Mouse (Mus musculus) neural tube, embryonic 14.5 days (tissue): Measurements from ENCODE around the gene Fbxo27. TPM values are rescaled to one million over a fixed set of nuclear protein-coding genes. Genes with fewer than 3 reads are reported as not detected.
A peak's percentile ranks its signal among the peaks of the same experiment; 100 is the strongest.

Experiments used
- ATAC-seq: fragments of 200-750 bp; cut with Nextera tagmentation; 2 replicates; pipeline ENCODE4 v1.8.0; 2017; ENCODE audit warnings: low read depth, mild to moderate bottlenecking, moderate TSS enrichment, moderate library complexity
- H3K27ac ChIP-seq: fragments of 300-500 bp; sonication (generic); 2 replicates; pipeline ENCODE4 v1.5.1; 2014; ENCODE audit warnings: low read depth, mild to moderate bottlenecking, control low read depth, low read length, moderate library complexity, mixed read lengths
- H3K27me3 ChIP-seq: fragments of 300-500 bp; sonication (generic); 2 replicates; pipeline ENCODE4 v1.6.1; 2014; ENCODE audit warnings: low read length; ENCODE audit not compliant: control insufficient read depth, insufficient read depth
- H3K36me3 ChIP-seq: fragments of 300-500 bp; sonication (generic); 2 replicates; pipeline ENCODE4 v1.6.1; 2014; ENCODE audit warnings: low read length, mixed read lengths; ENCODE audit not compliant: control insufficient read depth, insufficient read depth
- H3K4me1 ChIP-seq: fragments of 300-500 bp; sonication (generic); 2 replicates; pipeline ENCODE4 v1.6.1; 2014; ENCODE audit warnings: low read length; ENCODE audit not compliant: control insufficient read depth, insufficient read depth
- H3K4me2 ChIP-seq: fragments of 300-500 bp; sonication (generic); 2 replicates; pipeline ENCODE4 v1.6.1; 2014; ENCODE audit warnings: mild to moderate bottlenecking, low read depth, low read length, control low read depth
- H3K4me3 ChIP-seq: fragments of 300-500 bp; sonication (generic); 2 replicates; pipeline ENCODE4 v1.5.1; 2014; ENCODE audit warnings: low read depth, low read length, control low read depth, mixed read lengths
- H3K9ac ChIP-seq: fragments of 300-500 bp; sonication (generic); replicated peaks from 2 replicates; pipeline ENCODE4 v1.6.1; 2014; ENCODE audit warnings: low read depth, mild to moderate bottlenecking, control low read depth, low read length, mixed read lengths
- H3K9me3 ChIP-seq: fragments of 300-500 bp; sonication (generic); 2 replicates; pipeline ENCODE4 v1.6.1; 2016; ENCODE audit warnings: low read length; ENCODE audit not compliant: control insufficient read depth
- WGBS: fragments of 180-500 bp; shearing (Covaris S2); extraction: QIAGEN DNeasy Blood & Tissue Kit; methylation state at CpG from one replicate; pipeline ENCODE4 v1.1.7; 2014; 5-methylcytosine and 5-hydroxymethylcytosine counted together
- polyA plus RNA-seq: library from polyadenylated mRNA; unstranded; fragments of >200 nt; fragmentation: Nextera tagmentation; extraction: Ambion mirVana; gene quantifications from 2 replicates; pipeline ENCODE4 v1.2.1, GENCODE M21; 2014

The Fbxo27 gene
- polyA plus RNA-seq, 1 experiment from 2014 or later = 11.8 TPM

DNA sequence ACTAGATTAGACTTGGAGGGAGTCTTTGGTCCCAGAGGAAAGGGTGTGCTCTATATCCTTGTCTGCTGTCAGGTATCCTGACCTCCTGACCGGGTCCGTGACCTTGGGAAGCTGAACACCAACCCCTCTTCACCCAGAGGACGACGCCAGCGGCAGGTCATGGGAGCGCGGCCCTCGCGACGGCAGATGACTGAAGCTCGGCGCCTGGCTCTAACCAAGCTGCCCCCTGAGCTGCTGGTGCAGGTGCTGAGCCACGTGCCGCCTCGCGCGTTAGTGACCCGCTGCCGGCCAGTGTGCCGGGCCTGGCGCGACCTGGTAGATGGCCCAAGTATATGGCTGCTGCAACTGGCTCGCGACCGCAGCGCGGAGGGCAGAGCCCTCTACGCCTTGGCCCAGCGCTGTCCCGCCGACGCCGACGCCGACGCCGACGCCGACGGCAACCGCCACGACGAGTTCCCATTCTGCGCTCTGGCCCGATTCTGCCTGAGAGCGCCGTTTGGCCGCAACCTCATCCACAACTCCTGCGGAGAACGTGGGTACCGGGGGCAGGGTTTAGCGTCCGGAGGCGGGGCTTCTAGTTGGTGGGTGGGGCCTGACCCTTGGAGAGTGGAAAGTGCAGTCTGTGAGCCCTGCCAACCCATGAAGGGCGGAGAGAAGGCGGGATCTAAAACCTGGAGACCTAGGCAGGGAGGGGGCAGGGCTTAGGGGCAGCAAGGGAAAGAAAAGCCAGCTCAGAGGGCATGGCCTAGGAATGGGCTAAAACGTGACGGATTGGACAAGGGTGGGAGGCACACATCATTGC is 39.9 kb downstream of the Fbxo27 start:
- 3% methylated on average over 58 of the region's 58 CpGs for WGBS
- Histone ChIP-seq H3K36me3 (no peaks in the 10 kb centered on the region), H3K4me2 (peak overlapping the region; percentile 56), H3K27ac (no peak overlapping the region), H3K4me3 (peak overlapping the region; percentile 36), H3K9me3 (no peaks in the 10 kb centered on the region), H3K4me1 (peaks cover 5% of the 10 kb centered on the region; the same call in 1 of the 2 replicates), H3K9ac (peak overlapping the region; percentile 41; the same call in 1 of the 2 replicates), H3K27me3 (peaks cover 5% of the 10 kb centered on the region; the same call in 1 of the 2 replicates)
- ATAC-seq = peak; percentile 58; the same call in 1 of the 2 replicates

- no peak overlapping the region for H3K27ac ChIP-seq
- no peak for ATAC-seq
- peaks cover 5% of the 10 kb centered on the region; the same call in 1 of the 2 replicates for H3K27me3 ChIP-seq
- no peak overlapping the region for H3K9ac ChIP-seq
- 8% methylated on average over 11 of the region's 11 CpGs for WGBS
- H3K4me2 ChIP-seq = peak overlapping the region; percentile 56
- H3K36me3 ChIP-seq = no peaks in the 10 kb centered on the region
- H3K9me3 ChIP-seq = no peaks in the 10 kb centered on the region
- H3K4me3 ChIP-seq = peak overlapping the region; percentile 36; the same call in 1 of the 2 replicates
- H3K4me1 ChIP-seq = peaks cover 5% of the 10 kb centered on the region; the same call in 1 of the 2 replicates
These were observed 40.6 kb downstream of the Fbxo27 start for GRCm38 (mm10) chr7:28733211-28733610.

DNA sequence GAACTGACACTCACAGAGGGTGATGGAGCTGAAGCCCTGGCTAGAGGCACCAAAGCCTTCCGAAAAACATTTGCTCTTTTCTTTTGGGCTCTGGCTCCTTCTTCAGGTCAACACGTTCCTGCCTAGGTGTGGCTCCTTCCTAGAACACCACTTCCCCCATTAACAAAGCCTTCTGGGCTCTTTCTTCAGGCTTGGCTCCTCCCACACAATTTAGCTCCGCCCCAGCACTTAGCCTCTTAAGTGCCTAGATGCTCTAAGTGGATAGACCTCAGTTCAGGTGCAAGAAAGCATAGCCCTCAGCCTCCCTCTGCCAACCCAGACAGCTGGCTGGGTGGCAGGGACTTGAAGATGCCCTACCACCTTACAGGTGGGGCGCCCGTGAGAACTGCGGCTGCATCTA is 43.1 kb downstream of the Fbxo27 start:
- no peak for ATAC-seq
- Histone ChIP-seq H3K4me3 (no peak overlapping the region), H3K4me1 (peaks cover 7% of the 10 kb centered on the region; the same call in 1 of the 2 replicates), H3K27me3 (peaks cover 5% of the 10 kb centered on the region; the same call in 1 of the 2 replicates), H3K4me2 (no peak overlapping the region), H3K9me3 (no peaks in the 10 kb centered on the region), H3K36me3 (no peaks in the 10 kb centered on the region), H3K27ac (no peak overlapping the region), H3K9ac (no peak overlapping the region)
- WGBS = 81% methylated on average over 6 of the region's 6 CpGs

- WGBS = 95% methylated on average over 21 of the region's 21 CpGs
- Histone ChIP-seq H3K9ac (no peak overlapping the region), H3K36me3 (no peaks in the 10 kb centered on the region), H3K4me1 (0 out of 2 replicates have a peak, but pooled peaks cover 10% of the 10 kb centered on the region), H3K4me2 (no peak overlapping the region), H3K4me3 (no peak overlapping the region), H3K9me3 (no peaks in the 10 kb centered on the region), H3K27me3 (no peaks in the 10 kb centered on the region), H3K27ac (no peak overlapping the region)
- no peak for ATAC-seq
These were observed 47.2 kb downstream of the Fbxo27 start for GRCm38 (mm10) chr7:28739829-28740228.

DNA sequence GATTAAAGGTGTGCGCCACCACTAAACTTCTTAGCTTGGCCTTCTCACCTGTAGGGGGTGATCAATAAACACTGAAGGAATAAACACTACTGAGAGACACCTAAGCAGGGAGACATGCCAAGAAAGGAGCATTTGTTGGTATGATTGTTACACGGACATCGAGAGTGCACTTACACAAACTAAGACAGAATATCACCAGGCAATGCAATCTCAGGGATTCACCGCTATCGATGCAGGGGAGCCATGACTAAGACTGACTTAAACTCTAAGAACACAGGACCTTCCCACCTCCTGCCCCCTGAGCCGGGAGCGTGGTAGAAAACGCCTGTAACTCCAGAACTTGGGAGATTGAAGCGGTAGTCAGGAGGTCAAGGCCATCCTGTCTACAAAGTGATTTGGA is 48.3 kb downstream of the Fbxo27 start:
- H3K4me1 ChIP-seq = 0 out of 2 replicates have a peak, but pooled peaks cover 10% of the 10 kb centered on the region
- H3K27ac ChIP-seq = no peak overlapping the region
- ATAC-seq = no peak
- no peaks in the 10 kb centered on the region for H3K9me3 ChIP-seq
- H3K4me2 ChIP-seq = peak overlapping the region; percentile 63
- WGBS = 47% methylated on average over 9 of the region's 9 CpGs
- H3K36me3 ChIP-seq = no peaks in the 10 kb centered on the region
- H3K9ac ChIP-seq = peak overlapping the region; percentile 58
- peak overlapping the region; percentile 53 for H3K4me3 ChIP-seq
- no peaks in the 10 kb centered on the region for H3K27me3 ChIP-seq

DNA sequence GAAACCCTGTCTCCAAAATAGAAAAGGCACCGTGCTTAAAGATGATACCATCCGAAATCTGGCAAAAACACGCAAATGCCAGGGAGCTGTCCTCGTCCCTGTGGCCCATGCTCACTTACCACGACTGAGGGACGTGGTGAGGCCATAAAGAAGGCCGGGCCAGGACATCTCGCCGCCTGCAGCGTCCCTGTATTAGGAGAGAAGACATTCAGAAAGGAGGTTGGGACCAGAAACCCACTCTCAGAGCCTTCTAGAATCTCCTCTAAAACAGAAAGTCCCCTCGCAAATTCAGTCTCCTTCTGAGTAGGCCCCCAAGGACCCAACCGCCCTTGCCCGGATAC is 48.7 kb downstream of the Fbxo27 start:
- Histone ChIP-seq H3K9ac (peak overlapping the region; percentile 58), H3K4me3 (peak overlapping the region; percentile 53), H3K9me3 (no peaks in the 10 kb centered on the region), H3K36me3 (no peaks in the 10 kb centered on the region), H3K4me2 (peak overlapping the region; percentile 63), H3K27ac (0 out of 2 replicates have a peak overlapping the region, but pooled peaks have one; percentile 52), H3K27me3 (no peaks in the 10 kb centered on the region), H3K4me1 (0 out of 2 replicates have a peak, but pooled peaks cover 10% of the 10 kb centered on the region)
- WGBS = 1% methylated on average over 13 of the region's 13 CpGs
- peak; percentile 26 for ATAC-seq

GRCm38 (mm10) chr7:28741709-28742438 is 49.2 kb downstream of the Fbxo27 start, which contains the start of the genes Mrps12 and Sars2:
Mrps12 (minus strand) TSS chr7:28741820.
Sars2 (plus strand) TSS chr7:28741992.
- peak within 1 kb of the TSS; percentile 66 for H3K27ac ChIP-seq
- H3K9me3 ChIP-seq = no peaks in the 10 kb centered on the region
- H3K27me3 ChIP-seq = no peaks in the 10 kb centered on the region
- H3K4me2 ChIP-seq = peak within 1 kb of the TSS; percentile 63
- peak within 1 kb of the TSS; percentile 53 for H3K4me3 ChIP-seq
- peak; percentile 98 for ATAC-seq
- 0 out of 2 replicates have a peak, but pooled peaks cover 10% of the 10 kb centered on the region for H3K4me1 ChIP-seq
- H3K36me3 ChIP-seq = 0 out of 2 replicates have a peak, but pooled peaks cover 2% of the 10 kb centered on the region
- WGBS = under 1% methylated on average over 39 of the region's 39 CpGs
- peak within 1 kb of the TSS; percentile 58 for H3K9ac ChIP-seq
